Mouse (Mus musculus): ENCODE data around the gene Krtdap. TPM values are rescaled to one million over a fixed set of nuclear protein-coding genes. Genes with fewer than 3 reads are reported as not detected.

Gene Krtdap
- polyA plus RNA-seq, 1 experiment from 2014 or later: not detected

GRCm38 (mm10) chr7:30840306-30840705 is 52.6 kb downstream of the Krtdap start:
- ATAC-seq (replicated peaks; ENCODE audit: low FRiP score) (no peak), DNase-seq (ENCODE audit: low spot score) (no peak)
- WGBS: 77% methylated on average over 3 of the region's 3 CpGs
- H3K27ac ChIP-seq (ENCODE audit: low read depth, low read length): no peak overlapping the region
- no peaks in the 10 kb centered on the region for H3K36me3 ChIP-seq (ENCODE audit: control insufficient read depth, insufficient read depth, low read length)
- no peak overlapping the region for H3K9ac ChIP-seq (ENCODE audit: low read depth, low read length)
- no peaks in the 10 kb centered on the region for H3K27me3 ChIP-seq (replicated peaks; ENCODE audit: control insufficient read depth, insufficient read depth, low read length)
- no peaks in the 10 kb centered on the region for H3K9me3 ChIP-seq (ENCODE audit: control insufficient read depth, low read length)
- H3K4me2 ChIP-seq: no peak overlapping the region
- no peaks in the 10 kb centered on the region; the same call in none of the 2 replicates for H3K4me1 ChIP-seq (replicated peaks; ENCODE audit: control insufficient read depth, insufficient read depth, low read length)
- no peak overlapping the region for H3K4me3 ChIP-seq (ENCODE audit: low read depth, low read length)

Other genes with a start within 250 kb of the Krtdap start
- gene Hspb6, start 235.7 kb upstream of the Krtdap start, polyA plus RNA-seq (2014; fragmentation: Nextera tagmentation; extraction: Ambion mirVana): 3.9 and 5.4 TPM in 2 replicates
- 10.7 and 13.0 TPM in 2 replicates for gene Proser3, start 235.6 kb upstream of the Krtdap start, polyA plus RNA-seq (2014; fragmentation: Nextera tagmentation; extraction: Ambion mirVana)
- gene Lin37, start 228.1 kb upstream of the Krtdap start, polyA plus RNA-seq (2014; fragmentation: Nextera tagmentation; extraction: Ambion mirVana): 38.7 and 41.0 TPM in 2 replicates
- 71.0 and 73.1 TPM in 2 replicates for gene U2af1l4, start 224.6 kb upstream of the Krtdap start, polyA plus RNA-seq (2014; fragmentation: Nextera tagmentation; extraction: Ambion mirVana)
- gene Gm49396, start 224.6 kb upstream of the Krtdap start, polyA plus RNA-seq (2014; fragmentation: Nextera tagmentation; extraction: Ambion mirVana): 6.8 and 8.0 TPM in 2 replicates
- 85.2 and 102 TPM in 2 replicates for gene Psenen, start 224.3 kb upstream of the Krtdap start, polyA plus RNA-seq (2014; fragmentation: Nextera tagmentation; extraction: Ambion mirVana)
- gene Igflr1, start 222.5 kb upstream of the Krtdap start, polyA plus RNA-seq (2014; fragmentation: Nextera tagmentation; extraction: Ambion mirVana): 3.1 and 3.7 TPM in 2 replicates
- 7.4 and 11.4 TPM in 2 replicates for gene Kmt2b, start 199.2 kb upstream of the Krtdap start, polyA plus RNA-seq (2014; fragmentation: Nextera tagmentation; extraction: Ambion mirVana)
- gene Zbtb32, start 189.0 kb upstream of the Krtdap start, polyA plus RNA-seq (2014; fragmentation: Nextera tagmentation; extraction: Ambion mirVana): 0.25 and 0.62 TPM in 2 replicates
- 0.66 and 1.5 TPM in 2 replicates for gene Upk1a, start 175.0 kb upstream of the Krtdap start, polyA plus RNA-seq (2014; fragmentation: Nextera tagmentation; extraction: Ambion mirVana)
- gene Cox6b1, start 161.7 kb upstream of the Krtdap start, polyA plus RNA-seq (2014; fragmentation: Nextera tagmentation; extraction: Ambion mirVana): 809 and 909 TPM in 2 replicates
- gene Etv2, start 152.0 kb upstream of the Krtdap start, polyA plus RNA-seq (2014; fragmentation: Nextera tagmentation; extraction: Ambion mirVana): 0.16 and 0.17 TPM in 2 replicates
- gene Rbm42, start 137.6 kb upstream of the Krtdap start, polyA plus RNA-seq (2014; fragmentation: Nextera tagmentation; extraction: Ambion mirVana): 101 TPM in 2 replicates
- 64.3 and 65.6 TPM in 2 replicates for gene Haus5, start 122.9 kb upstream of the Krtdap start, polyA plus RNA-seq (2014; fragmentation: Nextera tagmentation; extraction: Ambion mirVana)
- not detected in 2 replicates for gene Pmis2, start 116.3 kb upstream of the Krtdap start, polyA plus RNA-seq (2014; fragmentation: Nextera tagmentation; extraction: Ambion mirVana)
- 0.53 TPM in 1 of 2 replicates, not detected in the other for gene 2200002J24Rik, start 89.0 kb upstream of the Krtdap start, polyA plus RNA-seq (2014; fragmentation: Nextera tagmentation; extraction: Ambion mirVana)
- 1.5 and 1.9 TPM in 2 replicates for gene Atp4a, start 75.7 kb upstream of the Krtdap start, polyA plus RNA-seq (2014; fragmentation: Nextera tagmentation; extraction: Ambion mirVana)
- gene Tmem147, start 58.4 kb upstream of the Krtdap start, polyA plus RNA-seq (2014; fragmentation: Nextera tagmentation; extraction: Ambion mirVana): 168 and 181 TPM in 2 replicates
- 0.31 and 0.44 TPM in 2 replicates for gene Gapdhs, start 44.2 kb upstream of the Krtdap start, polyA plus RNA-seq (2014; fragmentation: Nextera tagmentation; extraction: Ambion mirVana)
- gene Sbsn, start 36.4 kb upstream of the Krtdap start, polyA plus RNA-seq (2014; fragmentation: Nextera tagmentation; extraction: Ambion mirVana): 0.07 and 0.21 TPM in 2 replicates
- not detected in 2 replicates for gene Dmkn, start 24.1 kb upstream of the Krtdap start, polyA plus RNA-seq (2014; fragmentation: Nextera tagmentation; extraction: Ambion mirVana)
- gene Ffar2, start 35.9 kb downstream of the Krtdap start, polyA plus RNA-seq (2014; fragmentation: Nextera tagmentation; extraction: Ambion mirVana): 0.36 and 0.47 TPM in 2 replicates
- gene Ffar3, start 68.3 kb downstream of the Krtdap start, polyA plus RNA-seq (2014; fragmentation: Nextera tagmentation; extraction: Ambion mirVana): not detected in 2 replicates
- not detected in 2 replicates for gene Ffar1, start 73.7 kb downstream of the Krtdap start, polyA plus RNA-seq (2014; fragmentation: Nextera tagmentation; extraction: Ambion mirVana)
- gene Cd22, start 92.4 kb downstream of the Krtdap start, polyA plus RNA-seq (2014; fragmentation: Nextera tagmentation; extraction: Ambion mirVana): 0.07 TPM in 1 of 2 replicates, not detected in the other
- gene Mag, start 127.0 kb downstream of the Krtdap start, polyA plus RNA-seq (2014; fragmentation: Nextera tagmentation; extraction: Ambion mirVana): 0.08 and 0.23 TPM in 2 replicates
- gene Hamp2, start 136.8 kb downstream of the Krtdap start, polyA plus RNA-seq (2014; fragmentation: Nextera tagmentation; extraction: Ambion mirVana): not detected in 2 replicates
- gene Hamp, start 156.1 kb downstream of the Krtdap start, polyA plus RNA-seq (2014; fragmentation: Nextera tagmentation; extraction: Ambion mirVana): not detected in 2 replicates
- 17.8 and 19.9 TPM in 2 replicates for gene Usf2, start 168.9 kb downstream of the Krtdap start, polyA plus RNA-seq (2014; fragmentation: Nextera tagmentation; extraction: Ambion mirVana)
- 39.7 and 43.0 TPM in 2 replicates for gene Lsr, start 185.6 kb downstream of the Krtdap start, polyA plus RNA-seq (2014; fragmentation: Nextera tagmentation; extraction: Ambion mirVana)
- 3.2 and 4.1 TPM in 2 replicates for gene Fam187b, start 185.9 kb downstream of the Krtdap start, polyA plus RNA-seq (2014; fragmentation: Nextera tagmentation; extraction: Ambion mirVana)